Mouse (Mus musculus) heart, embryonic 10.5 days (tissue): Measurements from ENCODE around the gene Gm20388. TPM values are rescaled to one million over a fixed set of nuclear protein-coding genes. Genes with fewer than 3 reads are reported as not detected.

Experiments
- DNase-seq: peaks from one replicate; pipeline ENCODE4 v3.0.0-alpha.2; 2017; ENCODE audit warnings: low spot score
- H3K27ac ChIP-seq: fragments of 300-500 bp; sonication (generic); 2 replicates; pipeline ENCODE4 v1.5.1; 2016; ENCODE audit warnings: mild to moderate bottlenecking
- H3K27me3 ChIP-seq: fragments of 300-500 bp; sonication (generic); 2 replicates; pipeline ENCODE4 v1.6.1; 2016; ENCODE audit warnings: mild to moderate bottlenecking; ENCODE audit not compliant: poor library complexity, insufficient read depth, severe bottlenecking
- H3K36me3 ChIP-seq: fragments of 300-500 bp; sonication (generic); 2 replicates; pipeline ENCODE4 v1.6.1; 2016; ENCODE audit warnings: mild to moderate bottlenecking, moderate library complexity
- H3K4me1 ChIP-seq: fragments of 300-500 bp; sonication (generic); 2 replicates; pipeline ENCODE4 v1.6.1; 2016; ENCODE audit warnings: mild to moderate bottlenecking
- H3K4me3 ChIP-seq: fragments of 300-500 bp; sonication (generic); 2 replicates; pipeline ENCODE4 v1.5.1; 2016; ENCODE audit warnings: mild to moderate bottlenecking, moderate library complexity
- H3K9me3 ChIP-seq: fragments of 300-500 bp; sonication (generic); 2 replicates; pipeline ENCODE4 v1.6.1; 2016; ENCODE audit warnings: mild to moderate bottlenecking, moderate library complexity
- WGBS: fragments of 180-500 bp; shearing (Covaris S2); methylation state at CpG from one replicate; pipeline ENCODE4 v1.1.7; 2016; 5-methylcytosine and 5-hydroxymethylcytosine counted together
- polyA plus RNA-seq: library from polyadenylated mRNA; unstranded; fragments of >200 nt; fragmentation: Nextera tagmentation; extraction: Ambion mirVana; gene quantifications from 2 replicates; pipeline ENCODE4 v1.2.1, GENCODE M21; 2016

The Gm20388 gene
- polyA plus RNA-seq, 1 experiment from 2014 or later: 4.5 TPM

- peaks cover 49% of the 10 kb centered on the region for H3K4me1 ChIP-seq
- peaks cover 66% of the 10 kb centered on the region for H3K27me3 ChIP-seq
- 33% methylated on average over 11 of the region's 11 CpGs for WGBS
- H3K36me3 ChIP-seq: no peaks in the 10 kb centered on the region
- DNase-seq: no peak
- no peak overlapping the region for H3K4me3 ChIP-seq
- H3K27ac ChIP-seq: 0 out of 2 replicates have a peak overlapping the region, but pooled peaks have one; percentile 31
- no peaks in the 10 kb centered on the region for H3K9me3 ChIP-seq
These were observed 2828.6 kb downstream of the Gm20388 start for GRCm38 (mm10) chr8:122739102-122739725.

GRCm38 (mm10) chr8:122742471-122742870, 2831.8 kb downstream of the Gm20388 start:
- Histone ChIP-seq H3K4me1 (peaks cover 36% of the 10 kb centered on the region), H3K4me3 (no peak overlapping the region)

GRCm38 (mm10) chr8:122745022-122745749, 2834.5 kb downstream of the Gm20388 start:
- Histone ChIP-seq H3K36me3 (no peaks in the 10 kb centered on the region), H3K27me3 (peaks cover 98% of the 10 kb centered on the region), H3K4me1 (peaks cover 18% of the 10 kb centered on the region), H3K4me3 (no peak overlapping the region), H3K27ac (no peak overlapping the region), H3K9me3 (no peaks in the 10 kb centered on the region)
- no peak for DNase-seq
- 28% methylated on average over 17 of the region's 17 CpGs for WGBS

More at GRCm38 (mm10) chr8:122742471-122742870, 2831.8 kb downstream of the Gm20388 start:
- H3K36me3 ChIP-seq: no peaks in the 10 kb centered on the region
- no peak for DNase-seq
- no peak overlapping the region for H3K27ac ChIP-seq
- peaks cover 96% of the 10 kb centered on the region for H3K27me3 ChIP-seq
- WGBS: 28% methylated on average over 19 of the region's 19 CpGs
- no peaks in the 10 kb centered on the region for H3K9me3 ChIP-seq

- Histone ChIP-seq H3K4me3 (no peak overlapping the region), H3K36me3 (no peaks in the 10 kb centered on the region), H3K9me3 (no peaks in the 10 kb centered on the region), H3K27ac (no peak overlapping the region), H3K4me1 (peaks cover 18% of the 10 kb centered on the region), H3K27me3 (peaks cover 98% of the 10 kb centered on the region)
- WGBS: 13% methylated on average over 16 of the region's 16 CpGs
- DNase-seq: no peak
These were observed 2835.2 kb downstream of the Gm20388 start for GRCm38 (mm10) chr8:122745750-122746275.

GRCm38 (mm10) chr8:122746439-122746838, 2835.8 kb downstream of the Gm20388 start:
- Histone ChIP-seq H3K4me3 (no peak overlapping the region), H3K36me3 (no peaks in the 10 kb centered on the region), H3K9me3 (no peaks in the 10 kb centered on the region), H3K27me3 (peaks cover 98% of the 10 kb centered on the region), H3K27ac (no peak overlapping the region), H3K4me1 (peaks cover 18% of the 10 kb centered on the region)
- WGBS: 34% methylated on average over 7 of the region's 7 CpGs
- no peak for DNase-seq

GRCm38 (mm10) chr8:122747825-122748224, 2837.2 kb downstream of the Gm20388 start:
- H3K9me3 ChIP-seq: no peaks in the 10 kb centered on the region
- H3K27me3 ChIP-seq: peaks cover 98% of the 10 kb centered on the region
- WGBS: 92% methylated on average over 1 of the region's 1 CpGs

GRCm38 (mm10) chr8:122749333-122749958, 2838.8 kb downstream of the Gm20388 start:
- no peak for DNase-seq
- 56% methylated on average over 6 of the region's 6 CpGs for WGBS
- Histone ChIP-seq H3K27me3 (peaks cover 92% of the 10 kb centered on the region), H3K4me1 (peaks cover 18% of the 10 kb centered on the region), H3K36me3 (no peaks in the 10 kb centered on the region), H3K27ac (no peak overlapping the region), H3K4me3 (no peak overlapping the region), H3K9me3 (no peaks in the 10 kb centered on the region)

More at GRCm38 (mm10) chr8:122747825-122748224, 2837.2 kb downstream of the Gm20388 start:
- no peak for DNase-seq
- Histone ChIP-seq H3K4me3 (no peak overlapping the region), H3K27ac (no peak overlapping the region), H3K36me3 (no peaks in the 10 kb centered on the region), H3K4me1 (peaks cover 18% of the 10 kb centered on the region)

GRCm38 (mm10) chr8:122751342-122751741, 2840.7 kb downstream of the Gm20388 start:
- H3K27me3 ChIP-seq: peaks cover 77% of the 10 kb centered on the region
- 69% methylated on average over 5 of the region's 5 CpGs for WGBS

GRCm38 (mm10) chr8:122752111-122752721, 2841.6 kb downstream of the Gm20388 start:
- Histone ChIP-seq H3K27me3 (peaks cover 68% of the 10 kb centered on the region), H3K27ac (no peak overlapping the region), H3K4me3 (no peak overlapping the region), H3K4me1 (no peaks in the 10 kb centered on the region), H3K9me3 (no peaks in the 10 kb centered on the region), H3K36me3 (no peaks in the 10 kb centered on the region)
- no peak for DNase-seq
- 86% methylated on average over 29 of the region's 29 CpGs for WGBS

More at GRCm38 (mm10) chr8:122751342-122751741, 2840.7 kb downstream of the Gm20388 start:
- no peak overlapping the region for H3K27ac ChIP-seq
- no peaks in the 10 kb centered on the region for H3K36me3 ChIP-seq
- no peak for DNase-seq
- H3K4me1 ChIP-seq: peaks cover 2% of the 10 kb centered on the region; the same call in 1 of the 2 replicates
- H3K9me3 ChIP-seq: no peaks in the 10 kb centered on the region
- H3K4me3 ChIP-seq: no peak overlapping the region

GRCm38 (mm10) chr8:122758597-122758996, 2848.0 kb downstream of the Gm20388 start:
- H3K27me3 ChIP-seq: peaks cover 26% of the 10 kb centered on the region
- H3K4me3 ChIP-seq: no peak overlapping the region
- no peaks in the 10 kb centered on the region for H3K36me3 ChIP-seq
- H3K9me3 ChIP-seq: no peaks in the 10 kb centered on the region
- no peak overlapping the region for H3K27ac ChIP-seq
- DNase-seq: no peak
- H3K4me1 ChIP-seq: peaks cover 14% of the 10 kb centered on the region

GRCm38 (mm10) chr8:122760116-122760515, 2849.5 kb downstream of the Gm20388 start:
- WGBS: 78% methylated on average over 7 of the region's 7 CpGs
- no peak overlapping the region for H3K27ac ChIP-seq
- H3K4me3 ChIP-seq: no peak overlapping the region
- no peaks in the 10 kb centered on the region for H3K9me3 ChIP-seq
- no peak for DNase-seq
- no peaks in the 10 kb centered on the region for H3K36me3 ChIP-seq
- H3K4me1 ChIP-seq: peaks cover 14% of the 10 kb centered on the region
- H3K27me3 ChIP-seq: peaks cover 25% of the 10 kb centered on the region

GRCm38 (mm10) chr8:122761109-122761508, 2850.5 kb downstream of the Gm20388 start:
- Histone ChIP-seq H3K27ac (no peak overlapping the region), H3K27me3 (peaks cover 25% of the 10 kb centered on the region)
- 75% methylated on average over 6 of the region's 6 CpGs for WGBS

More at GRCm38 (mm10) chr8:122761109-122761508, 2850.5 kb downstream of the Gm20388 start:
- Histone ChIP-seq H3K4me3 (no peak overlapping the region), H3K9me3 (no peaks in the 10 kb centered on the region), H3K36me3 (no peaks in the 10 kb centered on the region), H3K4me1 (peaks cover 14% of the 10 kb centered on the region)
- no peak for DNase-seq
